Mouse (Mus musculus) liver, embryonic 11.5 days (tissue): ENCODE measurements around the gene Galnt10. TPM values are rescaled to one million over a fixed set of nuclear protein-coding genes. Genes with fewer than 3 reads are reported as not detected.

ENCODE experiments used
- ATAC-seq: fragments of 200-750 bp; cut with Nextera tagmentation; replicated peaks from 2 replicates; pipeline ENCODE4 v1.8.0; 2017; ENCODE audit warnings: moderate number of reproducible peaks, mild to moderate bottlenecking, moderate TSS enrichment, moderate library complexity; ENCODE audit not compliant: low FRiP score
- DNase-seq: peaks from one replicate; pipeline ENCODE4 v3.0.0-alpha.2; 2017; ENCODE audit warnings: low spot score
- H3K27ac ChIP-seq: fragments of 300-500 bp; sonication (generic); 2 replicates; pipeline ENCODE4 v1.5.1; 2014; ENCODE audit warnings: mild to moderate bottlenecking, low read depth, low read length, control low read depth
- H3K27me3 ChIP-seq: fragments of 300-500 bp; sonication (generic); replicated peaks from 2 replicates; pipeline ENCODE4 v1.6.1; 2014; ENCODE audit warnings: low read length, mixed read lengths; ENCODE audit not compliant: control insufficient read depth, insufficient read depth
- H3K36me3 ChIP-seq: fragments of 300-500 bp; sonication (generic); 2 replicates; pipeline ENCODE4 v1.6.1; 2014; ENCODE audit warnings: mild to moderate bottlenecking, low read length, moderate library complexity, mixed read lengths; ENCODE audit not compliant: control insufficient read depth, insufficient read depth
- H3K4me1 ChIP-seq: fragments of 300-500 bp; sonication (generic); replicated peaks from 2 replicates; pipeline ENCODE4 v1.6.1; 2014; ENCODE audit warnings: low read length, mixed read lengths; ENCODE audit not compliant: control insufficient read depth, insufficient read depth
- H3K4me2 ChIP-seq: fragments of 300-500 bp; sonication (generic); 2 replicates; pipeline ENCODE4 v1.6.1; 2014; ENCODE audit warnings: mild to moderate bottlenecking, control low read depth, moderate library complexity
- H3K4me3 ChIP-seq: fragments of 300-500 bp; sonication (generic); 2 replicates; pipeline ENCODE4 v1.5.1; 2014; ENCODE audit warnings: low read depth, low read length, control low read depth
- H3K9ac ChIP-seq: fragments of 300-500 bp; sonication (generic); 2 replicates; pipeline ENCODE4 v1.6.1; 2014; ENCODE audit warnings: low read depth, low read length, control low read depth
- H3K9me3 ChIP-seq: fragments of 300-500 bp; sonication (generic); 2 replicates; pipeline ENCODE4 v1.6.1; 2016; ENCODE audit warnings: low read length, inconsistent platforms, mixed read lengths; ENCODE audit not compliant: control insufficient read depth
- WGBS: fragments of 180-500 bp; shearing (Covaris S2); extraction: QIAGEN DNeasy Blood & Tissue Kit; methylation state at CpG from one replicate; pipeline ENCODE4 v1.1.7; 2014; 5-methylcytosine and 5-hydroxymethylcytosine counted together
- polyA plus RNA-seq: library from polyadenylated mRNA; unstranded; fragments of >200 nt; fragmentation: Nextera tagmentation; extraction: Ambion mirVana; gene quantifications from 2 replicates; pipeline ENCODE4 v1.2.1, GENCODE M21; 2014

Gene Galnt10
- polyA plus RNA-seq, 1 experiment from 2014 or later, result 17.5 TPM

- no peak for ATAC-seq
- no peaks in the 10 kb centered on the region for H3K36me3 ChIP-seq
- no peak overlapping the region for H3K27ac ChIP-seq
- peaks cover 11% of the 10 kb centered on the region for H3K4me1 ChIP-seq
- H3K4me2 ChIP-seq, result no peak overlapping the region
- no peaks in the 10 kb centered on the region for H3K9me3 ChIP-seq
- no peak for DNase-seq
- H3K27me3 ChIP-seq, result no peaks in the 10 kb centered on the region; the same call in 1 of the 2 replicates
- H3K9ac ChIP-seq, result no peak overlapping the region
- no peak overlapping the region for H3K4me3 ChIP-seq
- 84% methylated on average over 10 of the region's 10 CpGs for WGBS
These were observed 154.2 kb downstream of the Galnt10 start for GRCm38 (mm10) chr11:57799456-57799855.

- Histone ChIP-seq H3K4me2 (peak overlapping the region; percentile 99), H3K27me3 (no peaks in the 10 kb centered on the region; the same call in 1 of the 2 replicates), H3K9ac (peak overlapping the region; percentile 84), H3K36me3 (0 out of 2 replicates have a peak, but pooled peaks cover 2% of the 10 kb centered on the region), H3K4me3 (peak overlapping the region; percentile 87), H3K4me1 (peaks cover 11% of the 10 kb centered on the region), H3K9me3 (no peaks in the 10 kb centered on the region), H3K27ac (peak overlapping the region; percentile 34; the same call in 1 of the 2 replicates)
- WGBS, result 17% methylated on average over 22 of the region's 22 CpGs
- DNase-seq (peak; percentile 64), ATAC-seq (no peak)
These were observed 155.2 kb downstream of the Galnt10 start for GRCm38 (mm10) chr11:57800266-57800951.

- Histone ChIP-seq H3K9me3 (no peaks in the 10 kb centered on the region), H3K4me2 (peak within 1 kb of the TSS; percentile 99), H3K9ac (peak within 1 kb of the TSS; percentile 84), H3K4me1 (peaks cover 11% of the 10 kb centered on the region), H3K4me3 (peak within 1 kb of the TSS; percentile 87), H3K27me3 (no peaks in the 10 kb centered on the region; the same call in 1 of the 2 replicates), H3K36me3 (0 out of 2 replicates have a peak, but pooled peaks cover 3% of the 10 kb centered on the region), H3K27ac (peak within 1 kb of the TSS; percentile 49)
- peak; percentile 93 for DNase-seq
- ATAC-seq, result peak; percentile 96
- WGBS, result under 1% methylated on average over 66 of the region's 66 CpGs
These were observed 155.9 kb downstream of the Galnt10 start, which contains the start of gene Sap30l for GRCm38 (mm10) chr11:57800971-57801765. TSS of gene Sap30l (plus strand) at chr11:57801637.

DNA sequence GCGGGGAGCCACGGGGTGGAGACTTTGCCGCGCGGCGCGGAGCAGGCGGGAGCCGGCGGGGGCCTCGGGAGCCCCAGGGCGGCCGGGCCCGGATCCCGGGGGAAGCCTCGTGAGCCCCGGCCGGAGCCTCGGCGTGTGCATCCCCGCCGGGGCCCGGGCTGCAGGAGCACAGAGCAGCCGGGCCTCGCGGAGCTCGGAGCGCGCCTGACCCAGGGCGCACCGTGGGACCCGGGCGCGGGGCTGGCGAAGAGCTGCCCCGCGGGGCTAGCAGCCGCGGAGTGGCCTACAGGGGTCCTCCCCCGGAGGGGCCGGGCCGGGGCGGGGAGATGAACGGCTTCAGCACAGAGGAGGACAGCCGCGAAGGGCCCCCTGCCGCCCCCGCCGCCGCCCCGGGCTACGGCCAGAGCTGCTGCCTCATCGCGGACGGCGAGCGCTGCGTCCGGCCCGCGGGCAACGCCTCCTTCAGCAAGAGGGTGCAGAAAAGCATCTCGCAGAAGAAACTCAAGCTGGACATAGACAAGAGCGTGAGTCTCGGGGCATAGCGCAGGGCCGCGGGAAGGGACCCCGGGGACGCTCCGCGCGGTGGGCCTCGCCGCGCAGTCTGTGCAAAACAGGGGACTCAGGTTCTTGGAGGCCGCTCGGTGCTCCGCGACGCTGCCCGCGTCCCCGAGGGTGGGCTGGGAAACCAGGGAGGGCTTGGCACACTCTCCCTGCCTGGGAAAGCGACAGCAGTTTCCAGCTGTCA is 156.7 kb downstream of the Galnt10 start:
- 0 out of 2 replicates have a peak, but pooled peaks cover 3% of the 10 kb centered on the region for H3K36me3 ChIP-seq
- peak overlapping the region; percentile 49 for H3K27ac ChIP-seq
- H3K4me1 ChIP-seq, result peaks cover 11% of the 10 kb centered on the region
- H3K9ac ChIP-seq, result peak overlapping the region; percentile 84
- under 1% methylated on average over 82 of the region's 85 CpGs for WGBS
- H3K27me3 ChIP-seq, result no peaks in the 10 kb centered on the region; the same call in 1 of the 2 replicates
- peak; percentile 71 for DNase-seq
- H3K4me3 ChIP-seq, result peak overlapping the region; percentile 87
- peak; percentile 61 for ATAC-seq
- no peaks in the 10 kb centered on the region for H3K9me3 ChIP-seq
- peak overlapping the region; percentile 99 for H3K4me2 ChIP-seq

DNA sequence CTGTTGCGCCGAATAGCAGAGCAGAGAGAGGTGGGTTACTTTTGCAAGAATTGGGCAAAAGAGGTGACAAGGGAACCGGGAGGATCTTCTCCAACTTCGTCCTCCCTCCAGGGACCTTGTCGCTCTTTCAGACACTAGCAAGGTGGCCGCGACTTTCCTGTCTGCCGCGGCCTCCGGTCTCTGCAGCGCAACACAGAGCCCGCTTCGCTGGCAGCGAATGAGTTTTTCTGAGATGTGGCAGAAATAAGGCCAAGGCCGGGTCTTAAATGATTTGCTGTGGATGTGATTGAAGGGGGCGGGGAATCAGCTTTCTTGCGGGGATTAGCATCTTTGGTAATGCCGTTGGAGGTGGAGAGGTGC is 157.2 kb downstream of the Galnt10 start:
- Histone ChIP-seq H3K9me3 (no peaks in the 10 kb centered on the region), H3K9ac (peak overlapping the region; percentile 84), H3K4me2 (peak overlapping the region; percentile 99), H3K4me1 (peaks cover 11% of the 10 kb centered on the region), H3K4me3 (peak overlapping the region; percentile 87), H3K36me3 (0 out of 2 replicates have a peak, but pooled peaks cover 3% of the 10 kb centered on the region), H3K27me3 (no peaks in the 10 kb centered on the region; the same call in 1 of the 2 replicates), H3K27ac (no peak overlapping the region)
- DNase-seq, result no peak
- WGBS, result 2% methylated on average over 18 of the region's 18 CpGs
- no peak for ATAC-seq

DNA sequence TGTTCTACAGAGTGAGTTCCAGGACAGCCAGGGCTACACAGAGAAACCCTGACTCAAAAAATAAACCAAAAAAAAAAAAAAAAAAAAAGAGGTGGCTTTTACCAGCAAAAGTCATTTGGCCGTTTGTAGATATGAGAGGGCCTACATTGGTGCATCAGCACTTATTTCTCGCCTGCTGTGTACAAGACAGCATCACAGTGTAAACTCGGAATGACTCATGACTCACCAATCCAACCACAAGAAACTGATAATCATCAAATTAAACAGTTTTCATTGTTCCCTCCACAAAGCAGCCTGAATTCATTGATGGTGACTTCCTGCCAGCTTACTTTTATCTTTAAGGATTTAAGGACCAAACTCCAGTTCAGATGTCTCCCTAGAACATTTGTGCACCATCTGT is 159.8 kb downstream of the Galnt10 start:
- Histone ChIP-seq H3K4me1 (peaks cover 11% of the 10 kb centered on the region), H3K9ac (no peak overlapping the region), H3K4me2 (no peak overlapping the region), H3K36me3 (0 out of 2 replicates have a peak, but pooled peaks cover 8% of the 10 kb centered on the region), H3K27me3 (no peaks in the 10 kb centered on the region; the same call in 1 of the 2 replicates), H3K4me3 (no peak overlapping the region), H3K27ac (no peak overlapping the region), H3K9me3 (no peaks in the 10 kb centered on the region)
- 55% methylated on average over 3 of the region's 3 CpGs for WGBS
- no peak for DNase-seq
- no peak for ATAC-seq

GRCm38 (mm10) chr11:57809017-57809731 is 163.9 kb downstream of the Galnt10 start:
- no peaks in the 10 kb centered on the region for H3K27me3 ChIP-seq
- 91% methylated on average over 17 of the region's 17 CpGs for WGBS

DNA sequence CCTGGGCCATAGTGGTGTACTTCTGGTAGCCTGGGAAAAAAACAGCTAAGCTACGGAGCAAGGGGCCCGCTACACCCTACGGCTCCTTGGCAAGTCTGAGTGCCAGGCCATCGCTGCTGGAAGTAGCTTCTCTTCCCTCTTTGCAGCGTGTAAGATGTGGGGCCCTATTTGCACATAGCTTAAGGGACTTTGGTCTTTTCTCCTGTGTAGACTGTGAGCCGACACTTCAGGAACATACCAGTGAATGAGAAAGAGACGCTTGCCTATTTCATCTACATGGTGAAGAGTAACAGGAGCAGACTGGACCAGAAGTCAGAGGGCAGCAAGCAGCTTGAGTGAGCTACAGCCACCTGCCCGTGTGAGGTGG is 164.5 kb downstream of the Galnt10 start:
- Histone ChIP-seq H3K9ac (no peak overlapping the region), H3K27ac (no peak overlapping the region), H3K4me2 (no peak overlapping the region), H3K36me3 (peaks cover 8% of the 10 kb centered on the region; the same call in 1 of the 2 replicates), H3K4me1 (no peaks in the 10 kb centered on the region; the same call in 1 of the 2 replicates), H3K27me3 (no peaks in the 10 kb centered on the region), H3K9me3 (no peaks in the 10 kb centered on the region), H3K4me3 (no peak overlapping the region)
- ATAC-seq, result no peak
- no peak for DNase-seq
- WGBS, result 93% methylated on average over 8 of the region's 8 CpGs

More at GRCm38 (mm10) chr11:57809017-57809731, 163.9 kb downstream of the Galnt10 start:
- H3K27ac ChIP-seq, result no peak overlapping the region
- DNase-seq (no peak), ATAC-seq (no peak)
- peaks cover 8% of the 10 kb centered on the region; the same call in 1 of the 2 replicates for H3K36me3 ChIP-seq
- no peak overlapping the region for H3K9ac ChIP-seq
- H3K4me1 ChIP-seq, result no peaks in the 10 kb centered on the region; the same call in 1 of the 2 replicates
- H3K4me2 ChIP-seq, result no peak overlapping the region
- H3K9me3 ChIP-seq, result no peaks in the 10 kb centered on the region
- H3K4me3 ChIP-seq, result no peak overlapping the region
